Mouse (Mus musculus) heart, adult 11 months (tissue): ENCODE measurements around the gene 4930402K13Rik.
"Not testable (repeated sequence)": the region's sequence is repeated elsewhere in the genome, so short reads cannot be mapped to it uniquely, and the experiment has no call there.

ENCODE experiments used
- DNase-seq: peaks from one replicate; pipeline ENCODE4 v3.0.0; 2022

Gene 4930402K13Rik

GRCm38 (mm10) chrX:9104262-9104661 lies at the start of gene 4930402K13Rik:
Gene 4930402K13Rik (plus strand): TSS chrX:9104562.
- DNase-seq = no peak

- DNase-seq = peak; percentile 90
Observed at GRCm38 (mm10) chrX:9060952-9061351, 43.4 kb upstream of the 4930402K13Rik start.

GRCm38 (mm10) chrX:9062101-9062500 lies 42.3 kb upstream of the 4930402K13Rik start:
- DNase-seq = peak; percentile 34

- DNase-seq = peak; percentile 35
Observed at GRCm38 (mm10) chrX:9062715-9063114, 41.6 kb upstream of the 4930402K13Rik start, which contains the start of gene Fthl17f. Gene Fthl17f (plus strand): TSS chrX:9063015.

- DNase-seq = peak; percentile 93
Observed at GRCm38 (mm10) chrX:9077699-9078098, 26.7 kb upstream of the 4930402K13Rik start.

- DNase-seq = not testable (repeated sequence)
Observed at GRCm38 (mm10) chrX:9095066-9095465, 9.3 kb upstream of the 4930402K13Rik start.

GRCm38 (mm10) chrX:9110381-9110780 lies 6.0 kb downstream of the 4930402K13Rik start:
- DNase-seq = no peak

GRCm38 (mm10) chrX:9124928-9125327 lies 20.6 kb downstream of the 4930402K13Rik start:
- DNase-seq = peak; percentile 16

GRCm38 (mm10) chrX:9128317-9128831 lies 24.0 kb downstream of the 4930402K13Rik start:
- DNase-seq = peak; percentile 12

- DNase-seq = no peak
Observed at GRCm38 (mm10) chrX:9139290-9139948, 35.1 kb downstream of the 4930402K13Rik start.

GRCm38 (mm10) chrX:9142669-9143068 lies 38.3 kb downstream of the 4930402K13Rik start:
- no peak for DNase-seq
